Mouse (Mus musculus) G1E (cell line): Measurements from ENCODE around the gene Cytip. TPM values are rescaled to one million over a fixed set of nuclear protein-coding genes. Genes with fewer than 3 reads are reported as not detected.

Experiments used
- ATAC-seq: 2 replicates; pipeline ENCODE4 v1.8.0; 2016; ENCODE audit warnings: mild to moderate bottlenecking; ENCODE audit not compliant: insufficient number of reproducible peaks, poor library complexity, low FRiP score, severe bottlenecking; ENCODE audit errors: extremely low read depth
- DNase-seq: peaks from one replicate; pipeline ENCODE4 v3.0.0; 2012; ENCODE audit warnings: low spot score
- H3K27me3 ChIP-seq: 2 replicates; pipeline ENCODE4 v1.6.1; 2012; ENCODE audit warnings: mild to moderate bottlenecking, low read length, inconsistent platforms; ENCODE audit not compliant: insufficient read depth
- H3K36me3 ChIP-seq: replicated peaks from 2 replicates; pipeline ENCODE3; 2012; ENCODE audit warnings: mild to moderate bottlenecking, inconsistent platforms
- H3K4me1 ChIP-seq: 2 replicates; pipeline ENCODE4 v1.6.1; 2012; ENCODE audit warnings: low read depth, low read length, inconsistent platforms, mixed read lengths; ENCODE audit not compliant: insufficient read depth
- H3K4me3 ChIP-seq: 2 replicates; pipeline ENCODE4 v1.5.1; 2012; ENCODE audit warnings: low read depth, mild to moderate bottlenecking, inconsistent platforms, low read length, moderate library complexity, mixed read lengths
- H3K9me3 ChIP-seq: replicated peaks from 2 replicates; pipeline ENCODE4 v1.6.1; 2012; ENCODE audit warnings: inconsistent platforms
- CTCF ChIP-seq: IDR thresholded peaks from 2 replicates; pipeline ENCODE4 v1.5.1; 2012; ENCODE audit warnings: low read depth, low read length, inconsistent platforms, mixed read lengths
- GATA1 ChIP-seq: IDR thresholded peaks from 2 replicates; pipeline ENCODE4 v1.6.1; 2012; ENCODE audit warnings: borderline replicate concordance, low read length, inconsistent platforms, mixed read lengths
- GATA2 ChIP-seq: IDR thresholded peaks from 2 replicates; pipeline ENCODE4 v1.6.1; 2012; ENCODE audit warnings: low read depth, low read length, inconsistent platforms, borderline replicate concordance
- POLR2AphosphoS5 ChIP-seq: IDR thresholded peaks from 2 replicates; pipeline ENCODE4 v1.6.1; 2012; ENCODE audit warnings: low read depth, low read length, inconsistent platforms; ENCODE audit not compliant: insufficient replicate concordance
- TAL1 ChIP-seq: conservative IDR thresholded peaks from 2 replicates; pipeline ENCODE4 v1.6.1; 2012; ENCODE audit warnings: low read depth, low read length, inconsistent platforms, mixed read lengths
- polyA plus RNA-seq: library from polyadenylated mRNA; stranded (reverse); fragments of >175 nt; gene quantifications from 2 replicates; pipeline ENCODE4 v1.2.3, GENCODE M21; 2012
- total RNA-seq, 2 experiments: library from RNA; stranded (forward) in 1 of 2; stranded (reverse) in 1 of 2; fragments of 200-1000 nt in 1 of 2; fragments of >200 nt in 1 of 2; fragmentation: Nextera tagmentation in 1 of 2; gene quantifications; 2 replicates each; pipeline ENCODE4 v1.2.3; 2014 to 2017

Gene Cytip
- total and polyA plus RNA-seq, 3 experiments: 0.05 TPM; not detected in 2

GRCm38 (mm10) chr2:58179056-58179455 is 16.3 kb downstream of the Cytip start:
- Histone ChIP-seq H3K36me3 (no peaks in the 10 kb centered on the region), H3K4me1 (no peaks in the 10 kb centered on the region), H3K27me3 (no peaks in the 10 kb centered on the region), H3K9me3 (peaks cover 13% of the 10 kb centered on the region), H3K4me3 (no peak overlapping the region)
- DNase-seq: no peak
- no peak for ATAC-seq
- TF ChIP-seq GATA2 (no peak), GATA1 (no peak), CTCF (no peak), TAL1 (no peak), POLR2AphosphoS5 (no peak)

GRCm38 (mm10) chr2:58175392-58176291 is 19.7 kb downstream of the Cytip start:
- DNase-seq (no peak), ATAC-seq (no peak)
- Histone ChIP-seq H3K27me3 (no peaks in the 10 kb centered on the region), H3K4me3 (no peak overlapping the region), H3K36me3 (no peaks in the 10 kb centered on the region), H3K4me1 (no peaks in the 10 kb centered on the region), H3K9me3 (peaks cover 16% of the 10 kb centered on the region)
- TF ChIP-seq GATA2 (no peak), TAL1 (no peak), POLR2AphosphoS5 (no peak), GATA1 (no peak)

GRCm38 (mm10) chr2:58174476-58175286 is 20.7 kb downstream of the Cytip start:
- ATAC-seq (no peak), DNase-seq (no peak)
- peaks cover 16% of the 10 kb centered on the region for H3K9me3 ChIP-seq
- H3K4me1 ChIP-seq: no peaks in the 10 kb centered on the region
- H3K4me3 ChIP-seq: no peak overlapping the region
- H3K27me3 ChIP-seq: no peaks in the 10 kb centered on the region
- TF ChIP-seq TAL1 (no peak), GATA1 (no peak), GATA2 (no peak), POLR2AphosphoS5 (no peak), CTCF (no peak)
- H3K36me3 ChIP-seq: no peaks in the 10 kb centered on the region

- DNase-seq (no peak), ATAC-seq (no peak)
- no peaks in the 10 kb centered on the region for H3K4me1 ChIP-seq
- no peak for TF ChIP-seq GATA2
- no peak overlapping the region for H3K4me3 ChIP-seq
- no peaks in the 10 kb centered on the region for H3K36me3 ChIP-seq
- H3K9me3 ChIP-seq: peaks cover 14% of the 10 kb centered on the region
- no peaks in the 10 kb centered on the region for H3K27me3 ChIP-seq
Observed at GRCm38 (mm10) chr2:58172963-58173362, 22.4 kb downstream of the Cytip start.

GRCm38 (mm10) chr2:58169173-58169572 is 26.2 kb downstream of the Cytip start:
- Histone ChIP-seq H3K27me3 (no peaks in the 10 kb centered on the region), H3K4me3 (no peak overlapping the region), H3K36me3 (no peaks in the 10 kb centered on the region), H3K4me1 (no peaks in the 10 kb centered on the region), H3K9me3 (peaks cover 5% of the 10 kb centered on the region; the same call in 1 of the 2 replicates)
- no peak for TF ChIP-seq GATA2
- TF ChIP-seq GATA1: no peak
- no peak for TF ChIP-seq CTCF
- TF ChIP-seq POLR2AphosphoS5: no peak
- TF ChIP-seq TAL1: no peak
- DNase-seq (no peak), ATAC-seq (no peak)

GRCm38 (mm10) chr2:58167654-58168053 is 27.7 kb downstream of the Cytip start:
- Histone ChIP-seq H3K9me3 (peaks cover 8% of the 10 kb centered on the region), H3K27me3 (no peaks in the 10 kb centered on the region), H3K36me3 (no peaks in the 10 kb centered on the region), H3K4me3 (no peak overlapping the region), H3K4me1 (no peaks in the 10 kb centered on the region)
- ATAC-seq (no peak), DNase-seq (no peak)
- no peak for TF ChIP-seq GATA1
- TF ChIP-seq CTCF: no peak
- no peak for TF ChIP-seq TAL1
- TF ChIP-seq POLR2AphosphoS5: no peak
- TF ChIP-seq GATA2: no peak
